In the genomic region with DNA sequence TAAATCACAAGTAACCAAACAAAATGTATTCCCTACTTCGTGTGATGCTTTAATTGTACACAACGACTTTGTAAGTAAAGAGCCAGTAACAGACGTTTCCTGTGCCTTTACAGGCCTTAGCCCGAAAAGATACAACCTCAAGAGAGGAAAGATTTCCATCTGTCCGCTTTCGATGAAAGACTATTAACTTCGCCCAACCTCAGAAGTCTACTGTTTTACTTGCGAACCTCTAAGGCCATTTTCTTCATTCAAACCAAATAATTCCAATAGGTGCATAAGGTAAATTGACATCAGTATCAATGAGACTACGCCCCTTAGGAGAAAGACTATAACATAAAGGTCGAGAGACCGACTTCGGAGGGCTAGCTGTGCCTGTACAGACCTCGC, we compare ENCODE assay signal across 8 mouse cellular contexts. TPM values are rescaled to one million over a fixed set of nuclear protein-coding genes. Genes with fewer than 3 reads are reported as not detected.
DNase-seq lines count a peak whose midpoint lies in the region; ATAC-seq and TF ChIP-seq lines count a peak whose summit lies in the region.

No protein-coding gene starts in this region.

- H3K79me2 ChIP-seq in liver, adult 2 months (ENCODE audit: control insufficient read depth, insufficient read depth, low read length) = peaks cover 16% of the 10 kb centered on the region; the same call in 1 of the 2 replicates

- H3K27me3 ChIP-seq in liver, adult 2 months (ENCODE audit: control insufficient read depth, insufficient read depth, low read length) = no peaks in the 10 kb centered on the region
- no peaks in the 10 kb centered on the region for H3K27me3 ChIP-seq in hindbrain, embryonic 15.5 days
- H3K27me3 ChIP-seq in midbrain, postnatal 0 days (ENCODE audit: insufficient read depth, low read length) = no peaks in the 10 kb centered on the region

- no peak for TF ChIP-seq CTCF in liver, adult 2 months (IDR thresholded peaks at IDR 0.05; ENCODE audit: low read depth, low read length)
- TF ChIP-seq CTCF in midbrain, postnatal 0 days (IDR thresholded peaks at IDR 0.05) = no peak

- peak overlapping the region; percentile 99 for H3K9ac ChIP-seq in liver, adult 2 months (ENCODE audit: low read depth, low read length)
- H3K9ac ChIP-seq in hindbrain, embryonic 15.5 days = peak overlapping the region; percentile 98
- peak overlapping the region; percentile 96 for H3K9ac ChIP-seq in midbrain, postnatal 0 days (replicated peaks; ENCODE audit: low read length, poor library complexity, severe bottlenecking)

- peaks cover 18% of the 10 kb centered on the region for H3K36me3 ChIP-seq in liver, adult 2 months (ENCODE audit: control insufficient read depth, insufficient read depth, low read length)
- H3K36me3 ChIP-seq in hindbrain, embryonic 15.5 days = peaks cover 11% of the 10 kb centered on the region
- H3K36me3 ChIP-seq in midbrain, postnatal 0 days (ENCODE audit: insufficient read depth, low read length) = peaks cover 10% of the 10 kb centered on the region

- H3K4me1 ChIP-seq in liver, adult 2 months (ENCODE audit: control insufficient read depth, insufficient read depth, low read length) = peaks cover 24% of the 10 kb centered on the region
- H3K4me1 ChIP-seq in hindbrain, embryonic 15.5 days (replicated peaks) = peaks cover 46% of the 10 kb centered on the region
- H3K4me1 ChIP-seq in midbrain, postnatal 0 days (ENCODE audit: insufficient read depth, low read length) = peaks cover 11% of the 10 kb centered on the region; the same call in 1 of the 2 replicates

- no peaks in the 10 kb centered on the region for H3K9me3 ChIP-seq in hindbrain, embryonic 15.5 days
- no peaks in the 10 kb centered on the region for H3K9me3 ChIP-seq in midbrain, postnatal 0 days (ENCODE audit: low read length)

- no peak for TF ChIP-seq POLR2A in liver, adult 2 months (IDR thresholded peaks at IDR 0.05; ENCODE audit: extremely low read depth, insufficient read depth, low read length)

- 1% methylated on average over 13 of the region's 13 CpGs for WGBS in liver, adult 2 months
- 3% methylated on average over 13 of the region's 13 CpGs for WGBS in hindbrain, embryonic 15.5 days
- 2% methylated on average over 13 of the region's 13 CpGs for WGBS in midbrain, postnatal 0 days

- peak overlapping the region; percentile 63 for H3K4me2 ChIP-seq in hindbrain, embryonic 15.5 days
- peak overlapping the region; percentile 80 for H3K4me2 ChIP-seq in midbrain, postnatal 0 days (ENCODE audit: low read depth, low read length, poor library complexity, severe bottlenecking)

- ATAC-seq in hindbrain, embryonic 15.5 days (ENCODE audit: low FRiP score, low read depth) = no peak
- ATAC-seq in midbrain, postnatal 0 days (ENCODE audit: low FRiP score) = no peak
- no peak for ATAC-seq in cerebellum, adult (ENCODE audit: insufficient number of reproducible peaks, low FRiP score, low TSS enrichment)

- peak; percentile 29 for DNase-seq in liver, adult 2 months (ENCODE audit: extremely low read depth, low read depth, low spot score)
- no peak for DNase-seq in liver
- DNase-seq in c-Kit-positive CD71-positive TER-119-negative erythroid progenitor cells, embryonic 14.5 days (ENCODE audit: low read depth) = peak; percentile 20
- no peak for DNase-seq in midbrain, postnatal 0 days (ENCODE audit: low spot score)
- DNase-seq in left cerebral cortex, adult 8-10 months (ENCODE audit: low spot score in 2 of 2) = no peak
- DNase-seq in left cerebral cortex, adult 11 months (ENCODE audit: low spot score) = no peak

- peak overlapping the region; percentile 92 for H3K27ac ChIP-seq in liver, adult 2 months (replicated peaks; ENCODE audit: insufficient read depth, low read depth, low read length)
- peak overlapping the region; percentile 99 for H3K27ac ChIP-seq in hindbrain, embryonic 15.5 days (replicated peaks)
- peak overlapping the region; percentile 96 for H3K27ac ChIP-seq in midbrain, postnatal 0 days (ENCODE audit: low read depth, low read length)

- H3K4me3 ChIP-seq in liver, adult 2 months (ENCODE audit: insufficient read depth, low read depth, low read length) = peak overlapping the region; percentile 74
- H3K4me3 ChIP-seq in hindbrain, embryonic 15.5 days = peak overlapping the region; percentile 93
- peak overlapping the region; percentile 99 for H3K4me3 ChIP-seq in midbrain, postnatal 0 days (ENCODE audit: low read depth, low read length)

RNA-seq across cellular contexts. Expression of gene Hmgcr, which starts 0.7 kb away (rescaled TPM):
- total RNA-seq in liver, adult 2 months (2014; rRNA removed) = 126 and 178 TPM in 2 replicates
- 21.4 and 23.5 TPM in 2 replicates for polyA plus RNA-seq in liver, adult 2 months (2012; rRNA removed)
- polyA plus RNA-seq in hindbrain, embryonic 15.5 days (2015; fragmentation: Nextera tagmentation; extraction: Ambion mirVana) = 170 TPM in 2 replicates
- total RNA-seq in midbrain, postnatal 0 days (2014; rRNA removed) = 201 and 207 TPM in 2 replicates
- 147 and 152 TPM in 2 replicates for polyA plus RNA-seq in midbrain, postnatal 0 days (2015; fragmentation: Nextera tagmentation; extraction: Ambion mirVana)
- 100 to 1,000 TPM; 129 to 171 (median 150) TPM for total RNA-seq in left cerebral cortex, adult 8-10 months (2022)

Comparison
In these comparisons a context has a peak if more than half of its experiments do, and no peak if none do; other contexts are left out.
1. DNase-seq: peak in liver, adult 2 months (single experiment) and c-Kit-positive CD71-positive TER-119-negative erythroid progenitor cells, embryonic 14.5 days (single experiment); none in liver (single experiment), midbrain, postnatal 0 days (single experiment), left cerebral cortex, adult 8-10 months (0 of 2) and left cerebral cortex, adult 11 months (single experiment).
2. Peak in every context shown above with its lines, with median percentiles within 50 percentile points of each other: H3K27ac ChIP-seq, H3K4me3 ChIP-seq and H3K9ac ChIP-seq.